ENCODE assay signal across 11 mouse cellular contexts in the genomic region with DNA sequence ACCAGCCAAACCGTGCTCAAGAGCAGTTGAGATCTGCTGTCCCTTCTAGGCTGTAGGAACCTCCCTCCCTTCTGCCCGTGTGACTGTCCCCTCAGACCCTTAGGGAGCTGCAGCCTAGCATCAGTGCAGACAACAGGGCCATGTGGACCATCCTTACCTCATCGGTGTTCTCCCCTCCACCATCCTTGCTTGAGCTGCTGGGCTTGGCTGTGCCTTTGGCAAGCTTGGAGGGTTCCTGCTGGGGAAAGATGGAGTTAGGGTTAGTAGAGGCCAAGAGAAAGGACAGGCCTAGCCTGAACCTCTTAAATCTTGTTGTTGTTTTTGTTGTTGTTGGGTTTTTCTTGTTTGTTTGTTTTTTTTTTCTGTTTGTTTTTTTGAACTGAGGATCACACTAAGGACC.
"Had no signal": no experiment of that assay in that cellular context is flagged by ENCODE, and none has a peak within 500 bp of the region (broad histone marks: within the 10 kb centered on the region; RNA-seq: fewer than 3 reads in every experiment).

No protein-coding gene starts in this region.

- H3K9me3 ChIP-seq: kidney, embryonic 15.5 days; limb, embryonic 13.5 days; neural tube, embryonic 12.5 days had no signal

- H3K27me3 ChIP-seq: kidney, embryonic 15.5 days; limb, embryonic 13.5 days; neural tube, embryonic 12.5 days had no signal

- H3K4me3 ChIP-seq: kidney, embryonic 15.5 days; limb, embryonic 13.5 days; neural tube, embryonic 12.5 days had no signal

- DNase-seq: kidney, postnatal 14 days; left cerebral cortex, postnatal 4 days; lung, embryonic 14.5 days; lung, postnatal 10 days; midbrain, embryonic 14.5 days; spleen, adult 18-20 months; thymus, adult 2 months; thymus, postnatal 25 days had no signal
